Mouse (Mus musculus): ENCODE data around the gene Kcnma1. TPM values are rescaled to one million over a fixed set of nuclear protein-coding genes. Genes with fewer than 3 reads are reported as not detected.

The Kcnma1 gene
- polyA plus RNA-seq, 2 experiments: 5.4 to 8.5 TPM

DNA sequence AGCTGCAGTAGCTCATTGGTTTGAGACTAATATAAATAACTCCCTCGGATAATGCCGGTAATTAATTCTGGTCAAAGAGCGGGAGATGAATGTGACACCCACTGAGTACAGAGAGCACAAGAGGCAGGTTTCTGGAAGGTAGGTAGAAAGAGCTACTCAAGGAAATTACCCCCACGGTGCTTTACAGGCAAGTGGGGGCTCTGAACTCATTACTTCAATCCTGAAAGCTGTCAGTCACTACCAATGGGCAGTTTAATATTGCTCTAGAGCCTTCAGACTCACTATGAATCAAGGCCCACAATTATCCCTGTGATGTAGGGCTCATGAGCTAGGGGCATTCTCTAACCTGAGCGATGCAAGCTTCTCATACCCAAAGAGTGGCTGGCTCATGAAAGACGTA is 79.3 kb downstream of the Kcnma1 start:
- WGBS: 63% methylated on average over 6 of the region's 6 CpGs
- Histone ChIP-seq H3K27ac (replicated peaks; ENCODE audit: low read depth, low read length) (no peak overlapping the region), H3K9ac (ENCODE audit: low read depth, low read length, severe bottlenecking) (no peak overlapping the region), H3K4me2 (replicated peaks; ENCODE audit: low read depth, low read length, severe bottlenecking) (no peak overlapping the region), H3K36me3 (ENCODE audit: control insufficient read depth, insufficient read depth, low read length) (no peaks in the 10 kb centered on the region), H3K4me1 (ENCODE audit: control insufficient read depth, insufficient read depth, low read length) (no peaks in the 10 kb centered on the region), H3K9me3 (ENCODE audit: control insufficient read depth, low read length) (no peaks in the 10 kb centered on the region), H3K4me3 (replicated peaks; ENCODE audit: low read length) (no peak overlapping the region), H3K27me3 (ENCODE audit: control insufficient read depth, insufficient read depth, low read length) (no peaks in the 10 kb centered on the region)
- TF ChIP-seq POLR2A (IDR thresholded peaks at IDR 0.05; ENCODE audit: borderline replicate concordance, extremely low read depth, insufficient read depth, insufficient read length): no peak
- no peak for ATAC-seq (ENCODE audit: low FRiP score, low read depth)
- DNase-seq (ENCODE audit: low spot score): no peak

- no peak for TF ChIP-seq POLR2A (IDR thresholded peaks at IDR 0.05; ENCODE audit: borderline replicate concordance, extremely low read depth, insufficient read depth, insufficient read length)
- Histone ChIP-seq H3K9me3 (ENCODE audit: control insufficient read depth, low read length) (no peaks in the 10 kb centered on the region), H3K4me3 (replicated peaks; ENCODE audit: low read length) (no peak overlapping the region), H3K36me3 (ENCODE audit: control insufficient read depth, insufficient read depth, low read length) (no peaks in the 10 kb centered on the region), H3K4me1 (ENCODE audit: control insufficient read depth, insufficient read depth, low read length) (no peaks in the 10 kb centered on the region), H3K27ac (replicated peaks; ENCODE audit: low read depth, low read length) (no peak overlapping the region), H3K27me3 (ENCODE audit: control insufficient read depth, insufficient read depth, low read length) (no peaks in the 10 kb centered on the region), H3K4me2 (replicated peaks; ENCODE audit: low read depth, low read length, severe bottlenecking) (no peak overlapping the region), H3K9ac (ENCODE audit: low read depth, low read length, severe bottlenecking) (no peak overlapping the region)
- WGBS: 88% methylated on average over 6 of the region's 6 CpGs
- DNase-seq (ENCODE audit: low spot score) (peak; percentile 16), ATAC-seq (ENCODE audit: low FRiP score, low read depth) (peak; percentile 4; the same call in 1 of the 2 replicates)
These were observed 82.6 kb downstream of the Kcnma1 start for GRCm38 (mm10) chr14:23931671-23932071.

GRCm38 (mm10) chr14:23929168-23929567 is 85.1 kb downstream of the Kcnma1 start:
- Histone ChIP-seq H3K27me3 (ENCODE audit: control insufficient read depth, insufficient read depth, low read length) (no peaks in the 10 kb centered on the region), H3K4me3 (replicated peaks; ENCODE audit: low read length) (no peak overlapping the region), H3K9ac (ENCODE audit: low read depth, low read length, severe bottlenecking) (no peak overlapping the region), H3K27ac (replicated peaks; ENCODE audit: low read depth, low read length) (no peak overlapping the region), H3K36me3 (ENCODE audit: control insufficient read depth, insufficient read depth, low read length) (no peaks in the 10 kb centered on the region), H3K9me3 (ENCODE audit: control insufficient read depth, low read length) (no peaks in the 10 kb centered on the region), H3K4me1 (ENCODE audit: control insufficient read depth, insufficient read depth, low read length) (no peaks in the 10 kb centered on the region), H3K4me2 (replicated peaks; ENCODE audit: low read depth, low read length, severe bottlenecking) (no peak overlapping the region)
- TF ChIP-seq POLR2A (IDR thresholded peaks at IDR 0.05; ENCODE audit: borderline replicate concordance, extremely low read depth, insufficient read depth, insufficient read length): no peak
- WGBS: 39% methylated on average over 3 of the region's 3 CpGs
- no peak for ATAC-seq (ENCODE audit: low FRiP score, low read depth)
- no peak for DNase-seq (ENCODE audit: low spot score)

DNA sequence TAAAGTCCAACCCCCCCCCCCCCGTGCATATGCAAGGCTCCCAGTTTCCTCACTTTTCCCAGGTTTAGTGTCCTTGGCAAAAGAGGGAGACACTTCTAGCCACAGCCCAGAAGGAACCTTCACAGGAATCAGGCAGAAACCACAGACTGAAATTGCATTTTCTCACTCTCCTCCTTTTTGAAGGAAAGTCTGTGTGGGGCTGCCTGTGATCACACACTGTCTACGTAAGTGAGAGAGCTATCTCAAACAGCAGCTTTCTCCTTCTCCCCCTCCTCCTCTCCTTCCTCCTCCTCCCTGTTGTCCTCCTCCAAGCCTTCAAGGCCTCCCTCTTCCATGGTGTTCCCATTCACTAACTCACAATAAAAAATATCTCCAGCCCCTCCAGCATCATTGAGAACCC is 90.9 kb downstream of the Kcnma1 start:
- 92% methylated on average over 2 of the region's 2 CpGs for WGBS
- Histone ChIP-seq H3K9me3 (ENCODE audit: control insufficient read depth, low read length) (no peaks in the 10 kb centered on the region), H3K4me2 (replicated peaks; ENCODE audit: low read depth, low read length, severe bottlenecking) (no peak overlapping the region), H3K4me3 (replicated peaks; ENCODE audit: low read length) (no peak overlapping the region), H3K27me3 (ENCODE audit: control insufficient read depth, insufficient read depth, low read length) (no peaks in the 10 kb centered on the region), H3K9ac (ENCODE audit: low read depth, low read length, severe bottlenecking) (no peak overlapping the region), H3K36me3 (ENCODE audit: control insufficient read depth, insufficient read depth, low read length) (no peaks in the 10 kb centered on the region), H3K27ac (replicated peaks; ENCODE audit: low read depth, low read length) (no peak overlapping the region), H3K4me1 (ENCODE audit: control insufficient read depth, insufficient read depth, low read length) (no peaks in the 10 kb centered on the region)
- no peak for ATAC-seq (ENCODE audit: low FRiP score, low read depth)
- no peak for DNase-seq (ENCODE audit: low spot score)
- no peak for TF ChIP-seq POLR2A (IDR thresholded peaks at IDR 0.05; ENCODE audit: borderline replicate concordance, extremely low read depth, insufficient read depth, insufficient read length)

GRCm38 (mm10) chr14:23922755-23923154 is 91.5 kb downstream of the Kcnma1 start:
- no peaks in the 10 kb centered on the region for H3K9me3 ChIP-seq (ENCODE audit: control insufficient read depth, low read length)
- 82% methylated on average over 3 of the region's 3 CpGs for WGBS
- H3K36me3 ChIP-seq (ENCODE audit: control insufficient read depth, insufficient read depth, low read length): no peaks in the 10 kb centered on the region
- no peak overlapping the region for H3K9ac ChIP-seq (ENCODE audit: low read depth, low read length, severe bottlenecking)
- H3K4me2 ChIP-seq (replicated peaks; ENCODE audit: low read depth, low read length, severe bottlenecking): no peak overlapping the region
- no peak for TF ChIP-seq POLR2A (IDR thresholded peaks at IDR 0.05; ENCODE audit: borderline replicate concordance, extremely low read depth, insufficient read depth, insufficient read length)
- DNase-seq (ENCODE audit: low spot score): no peak
- no peak overlapping the region for H3K27ac ChIP-seq (replicated peaks; ENCODE audit: low read depth, low read length)
- ATAC-seq (ENCODE audit: low FRiP score, low read depth): no peak
- H3K4me1 ChIP-seq (ENCODE audit: control insufficient read depth, insufficient read depth, low read length): no peaks in the 10 kb centered on the region
- H3K4me3 ChIP-seq (replicated peaks; ENCODE audit: low read length): no peak overlapping the region
- H3K27me3 ChIP-seq (ENCODE audit: control insufficient read depth, insufficient read depth, low read length): no peaks in the 10 kb centered on the region

DNA sequence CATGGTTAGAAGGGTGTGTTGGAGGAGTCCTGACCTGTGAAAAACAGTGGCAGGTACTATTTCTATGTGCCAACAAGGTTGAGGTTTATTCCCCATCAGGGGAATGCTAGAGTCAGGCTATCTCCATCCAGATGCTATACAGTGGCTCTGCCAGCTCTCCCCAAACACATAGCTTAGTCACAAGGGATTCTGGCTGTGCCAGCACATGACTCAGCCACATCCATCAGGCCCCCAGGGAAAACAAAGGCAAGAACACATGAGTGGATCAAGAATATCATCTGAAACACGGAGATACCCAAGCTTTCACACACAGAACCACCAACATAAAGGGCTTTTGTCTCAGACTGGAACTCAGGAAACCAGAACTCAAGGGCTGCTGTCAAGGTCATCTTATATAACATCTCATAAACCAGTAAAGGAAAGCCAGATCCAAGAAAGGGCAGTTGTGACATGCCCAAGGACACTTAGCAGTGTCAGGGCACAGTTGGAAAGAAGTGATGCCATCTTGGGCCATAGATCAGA is 103.1 kb downstream of the Kcnma1 start:
- Histone ChIP-seq H3K36me3 (ENCODE audit: control insufficient read depth, insufficient read depth, low read length) (no peaks in the 10 kb centered on the region), H3K4me1 (ENCODE audit: control insufficient read depth, insufficient read depth, low read length) (no peaks in the 10 kb centered on the region), H3K9ac (ENCODE audit: low read depth, low read length, severe bottlenecking) (no peak overlapping the region), H3K27ac (replicated peaks; ENCODE audit: low read depth, low read length) (no peak overlapping the region), H3K9me3 (ENCODE audit: control insufficient read depth, low read length) (no peaks in the 10 kb centered on the region), H3K4me2 (replicated peaks; ENCODE audit: low read depth, low read length, severe bottlenecking) (no peak overlapping the region), H3K27me3 (ENCODE audit: control insufficient read depth, insufficient read depth, low read length) (no peaks in the 10 kb centered on the region), H3K4me3 (replicated peaks; ENCODE audit: low read length) (no peak overlapping the region)
- TF ChIP-seq POLR2A (IDR thresholded peaks at IDR 0.05; ENCODE audit: borderline replicate concordance, extremely low read depth, insufficient read depth, insufficient read length): no peak
- 60% methylated on average over 1 of the region's 1 CpGs for WGBS
- ATAC-seq (ENCODE audit: low FRiP score, low read depth): no peak
- DNase-seq (ENCODE audit: low spot score): no peak

Data from limb, embryonic 14.5 days (tissue).